Mouse (Mus musculus) limb, embryonic 13.5 days (tissue): ENCODE results near the gene Grik4. TPM values are rescaled to one million over a fixed set of nuclear protein-coding genes. Genes with fewer than 3 reads are reported as not detected.

Source experiments
- ATAC-seq: fragments of 200-750 bp; cut with Nextera tagmentation; 2 replicates; pipeline ENCODE4 v1.8.0; 2017; ENCODE audit warnings: low read depth, moderate number of reproducible peaks, moderate TSS enrichment; ENCODE audit not compliant: low FRiP score
- H3K27ac ChIP-seq: fragments of 300-500 bp; sonication (generic); 2 replicates; pipeline ENCODE4 v1.5.1; 2015; ENCODE audit warnings: inconsistent platforms, mild to moderate bottlenecking, moderate library complexity
- H3K27me3 ChIP-seq: fragments of 300-500 bp; sonication (generic); 2 replicates; pipeline ENCODE4 v1.6.1; 2015; ENCODE audit warnings: mild to moderate bottlenecking, inconsistent platforms
- H3K36me3 ChIP-seq: fragments of 300-500 bp; sonication (generic); 2 replicates; pipeline ENCODE4 v1.6.1; 2015; ENCODE audit warnings: inconsistent platforms, mild to moderate bottlenecking, moderate library complexity
- H3K4me1 ChIP-seq: fragments of 300-500 bp; sonication (generic); 2 replicates; pipeline ENCODE4 v1.6.1; 2015; ENCODE audit warnings: inconsistent platforms
- H3K4me2 ChIP-seq: fragments of 300-500 bp; sonication (generic); replicated peaks from 2 replicates; pipeline ENCODE4 v1.6.1; 2015; ENCODE audit warnings: inconsistent platforms, mild to moderate bottlenecking, moderate library complexity
- H3K4me3 ChIP-seq: fragments of 300-500 bp; sonication (generic); 2 replicates; pipeline ENCODE4 v1.5.1; 2015; ENCODE audit warnings: moderate library complexity, mild to moderate bottlenecking, inconsistent platforms
- H3K9ac ChIP-seq: fragments of 300-500 bp; sonication (generic); 2 replicates; pipeline ENCODE4 v1.6.1; 2015; ENCODE audit warnings: mild to moderate bottlenecking, inconsistent platforms
- H3K9me3 ChIP-seq: fragments of 300-500 bp; sonication (generic); 2 replicates; pipeline ENCODE4 v1.6.1; 2016; ENCODE audit warnings: inconsistent platforms
- WGBS: fragments of 180-500 bp; shearing (Covaris S2); methylation state at CpG from one replicate; pipeline ENCODE4 v1.1.7; 2015; 5-methylcytosine and 5-hydroxymethylcytosine counted together
- polyA plus RNA-seq: library from polyadenylated mRNA; unstranded; fragments of >200 nt; fragmentation: Nextera tagmentation; extraction: Ambion mirVana; gene quantifications from 2 replicates; pipeline ENCODE4 v1.2.1, GENCODE M21; 2015

Grik4 gene
- polyA plus RNA-seq, 1 experiment from 2014 or later, result 2.7 TPM

DNA sequence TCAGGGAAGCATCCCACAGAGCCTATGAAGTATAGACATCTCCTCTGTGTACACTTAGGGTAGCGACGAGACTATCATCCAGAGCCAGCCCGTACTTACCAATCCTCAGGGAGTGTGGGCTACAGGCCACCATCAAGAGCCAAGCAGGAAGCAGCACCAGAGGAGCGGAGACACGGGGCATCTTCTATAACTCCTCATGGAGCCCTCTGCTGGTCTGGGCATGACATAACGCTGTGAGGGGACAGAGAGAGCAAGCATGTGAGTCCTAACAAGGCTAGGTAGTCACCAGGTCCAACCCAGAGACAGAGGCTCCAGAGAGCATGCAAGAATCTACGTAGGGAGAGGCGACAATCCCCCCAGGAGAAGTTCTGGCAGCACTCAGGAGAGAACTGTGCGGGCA is 135.9 kb downstream of the Grik4 start:
- no peak overlapping the region for H3K4me2 ChIP-seq
- H3K9me3 ChIP-seq, result no peaks in the 10 kb centered on the region
- no peaks in the 10 kb centered on the region for H3K27me3 ChIP-seq
- no peak overlapping the region for H3K9ac ChIP-seq
- WGBS, result 73% methylated on average over 9 of the region's 9 CpGs
- H3K4me1 ChIP-seq, result no peaks in the 10 kb centered on the region
- ATAC-seq, result no peak
- H3K27ac ChIP-seq, result no peak overlapping the region
- H3K36me3 ChIP-seq, result no peaks in the 10 kb centered on the region
- H3K4me3 ChIP-seq, result no peak overlapping the region

DNA sequence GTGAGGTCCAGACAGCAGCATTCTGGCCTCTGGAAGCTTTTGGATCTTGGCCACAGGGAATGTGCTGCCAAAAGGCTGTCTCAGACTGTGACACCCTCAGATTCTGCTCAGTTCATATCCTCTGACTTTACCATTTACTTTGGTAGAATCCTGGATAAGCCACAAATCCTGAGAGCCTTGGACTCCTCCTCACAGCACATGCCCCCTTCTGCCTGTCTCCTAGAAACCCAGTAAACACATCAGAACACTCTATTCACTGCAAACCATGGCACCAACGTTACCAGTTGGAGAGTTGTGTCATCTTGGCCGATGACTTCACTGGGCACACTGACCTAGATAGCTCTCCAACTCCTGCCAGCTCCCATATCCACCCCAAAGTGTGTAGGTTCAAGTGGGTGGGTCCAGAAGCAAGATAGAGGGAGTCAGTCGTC is 141.2 kb downstream of the Grik4 start:
- Histone ChIP-seq H3K4me1 (peaks cover 18% of the 10 kb centered on the region), H3K4me2 (no peak overlapping the region), H3K36me3 (no peaks in the 10 kb centered on the region), H3K4me3 (no peak overlapping the region), H3K27me3 (peaks cover 3% of the 10 kb centered on the region; the same call in 1 of the 2 replicates), H3K9ac (no peak overlapping the region), H3K9me3 (no peaks in the 10 kb centered on the region), H3K27ac (no peak overlapping the region)
- WGBS, result 78% methylated on average over 3 of the region's 3 CpGs
- ATAC-seq, result no peak

DNA sequence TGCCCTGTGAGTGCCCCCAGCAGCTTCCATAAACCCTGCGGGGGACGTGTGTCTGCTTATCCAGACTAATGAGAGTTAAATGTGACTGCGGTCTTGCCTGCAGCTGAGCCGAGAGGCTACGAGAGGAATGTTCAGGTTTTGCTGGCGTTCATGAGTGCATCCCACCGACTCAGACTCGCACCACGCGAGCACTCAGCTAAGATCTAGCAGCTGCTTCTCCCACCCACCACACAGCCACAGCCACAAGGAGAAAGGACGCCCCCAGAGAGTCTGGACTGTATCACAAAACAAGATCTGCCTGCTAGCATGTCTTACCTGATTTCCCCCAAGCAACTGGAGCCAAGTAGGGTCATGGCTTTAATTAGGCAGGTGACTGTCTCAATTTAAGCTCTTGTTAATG is 142.4 kb downstream of the Grik4 start:
- Histone ChIP-seq H3K9me3 (no peaks in the 10 kb centered on the region), H3K4me2 (no peak overlapping the region), H3K36me3 (no peaks in the 10 kb centered on the region), H3K27ac (no peak overlapping the region), H3K4me1 (peaks cover 21% of the 10 kb centered on the region), H3K4me3 (no peak overlapping the region), H3K27me3 (peaks cover 3% of the 10 kb centered on the region; the same call in 1 of the 2 replicates), H3K9ac (no peak overlapping the region)
- WGBS, result 47% methylated on average over 11 of the region's 11 CpGs
- no peak for ATAC-seq

DNA sequence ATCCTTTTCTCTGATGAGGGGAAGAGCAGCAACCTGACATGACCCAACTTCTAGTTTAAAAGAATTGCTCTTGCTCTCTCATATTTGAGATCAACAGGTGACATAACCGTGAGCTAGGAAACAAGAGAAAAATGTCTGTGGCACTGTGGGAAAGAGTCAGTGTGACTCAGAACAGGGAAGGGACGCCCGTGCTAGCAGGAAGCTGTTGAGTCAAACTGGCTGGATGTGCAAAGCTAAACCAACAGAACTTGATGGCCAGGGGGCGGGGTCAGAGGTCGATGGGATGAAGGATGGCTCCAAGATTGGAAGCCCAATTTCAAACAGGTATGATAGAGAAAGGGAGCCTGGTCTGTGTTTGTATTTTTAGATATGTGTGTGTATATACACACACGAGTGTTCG is 144.2 kb downstream of the Grik4 start:
- no peak overlapping the region for H3K27ac ChIP-seq

DNA sequence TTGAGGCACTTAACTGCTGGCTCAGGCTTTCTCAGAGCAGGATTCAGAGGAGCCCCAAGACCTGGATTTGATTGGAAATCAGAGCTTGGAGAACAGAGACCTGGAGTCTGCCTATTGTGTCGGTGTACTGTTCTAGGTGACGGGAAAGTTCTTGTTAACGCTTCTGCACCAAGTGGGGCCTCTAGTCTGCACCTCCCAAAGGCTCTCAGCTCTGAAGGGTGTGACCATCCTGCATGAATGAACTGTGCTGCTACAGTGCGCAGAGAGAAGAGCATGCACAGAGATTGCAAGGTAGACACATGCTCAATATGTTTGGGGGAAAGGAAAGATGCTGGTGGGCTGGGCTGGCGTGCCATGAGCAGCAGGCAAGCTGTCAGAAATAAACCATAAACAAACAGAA is 144.6 kb downstream of the Grik4 start:
- H3K36me3 ChIP-seq, result no peaks in the 10 kb centered on the region
- WGBS, result 80% methylated on average over 5 of the region's 5 CpGs
- no peak for ATAC-seq
- H3K4me2 ChIP-seq, result no peak overlapping the region
- peaks cover 3% of the 10 kb centered on the region; the same call in 1 of the 2 replicates for H3K27me3 ChIP-seq
- H3K4me1 ChIP-seq, result peaks cover 27% of the 10 kb centered on the region
- H3K27ac ChIP-seq, result no peak overlapping the region
- H3K9me3 ChIP-seq, result no peaks in the 10 kb centered on the region
- no peak overlapping the region for H3K9ac ChIP-seq
- no peak overlapping the region for H3K4me3 ChIP-seq

More for the DNA sequence above, 144.2 kb downstream of the Grik4 start:
- Histone ChIP-seq H3K36me3 (no peaks in the 10 kb centered on the region), H3K4me3 (no peak overlapping the region), H3K9me3 (no peaks in the 10 kb centered on the region), H3K4me2 (no peak overlapping the region), H3K9ac (no peak overlapping the region), H3K27me3 (peaks cover 3% of the 10 kb centered on the region; the same call in 1 of the 2 replicates), H3K4me1 (peaks cover 27% of the 10 kb centered on the region)
- WGBS, result 87% methylated on average over 7 of the region's 7 CpGs
- no peak for ATAC-seq

DNA sequence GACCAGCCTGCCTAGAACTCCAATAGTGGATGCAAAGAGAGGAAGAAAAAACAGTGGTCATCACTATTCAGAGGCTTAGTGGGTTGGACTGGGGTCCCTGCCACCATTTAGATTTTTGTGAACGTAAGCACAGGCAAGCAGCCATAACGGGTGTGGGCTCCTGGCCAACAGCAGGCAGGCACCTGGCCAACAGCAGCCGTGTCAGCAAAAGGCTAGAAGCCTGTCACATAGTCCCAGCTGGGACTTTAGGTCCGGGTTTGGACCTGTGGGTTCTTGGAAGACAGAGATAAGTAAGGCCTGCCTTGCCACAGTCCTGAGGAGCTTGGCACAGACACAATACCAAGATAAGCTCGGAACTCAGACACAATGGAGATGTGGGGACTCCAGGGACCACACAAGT is 145.1 kb downstream of the Grik4 start:
- Histone ChIP-seq H3K9me3 (no peaks in the 10 kb centered on the region), H3K4me1 (peaks cover 27% of the 10 kb centered on the region), H3K27me3 (peaks cover 6% of the 10 kb centered on the region), H3K27ac (no peak overlapping the region), H3K36me3 (no peaks in the 10 kb centered on the region), H3K4me3 (no peak overlapping the region), H3K4me2 (no peak overlapping the region), H3K9ac (no peak overlapping the region)
- ATAC-seq, result no peak
- WGBS, result 39% methylated on average over 5 of the region's 5 CpGs

DNA sequence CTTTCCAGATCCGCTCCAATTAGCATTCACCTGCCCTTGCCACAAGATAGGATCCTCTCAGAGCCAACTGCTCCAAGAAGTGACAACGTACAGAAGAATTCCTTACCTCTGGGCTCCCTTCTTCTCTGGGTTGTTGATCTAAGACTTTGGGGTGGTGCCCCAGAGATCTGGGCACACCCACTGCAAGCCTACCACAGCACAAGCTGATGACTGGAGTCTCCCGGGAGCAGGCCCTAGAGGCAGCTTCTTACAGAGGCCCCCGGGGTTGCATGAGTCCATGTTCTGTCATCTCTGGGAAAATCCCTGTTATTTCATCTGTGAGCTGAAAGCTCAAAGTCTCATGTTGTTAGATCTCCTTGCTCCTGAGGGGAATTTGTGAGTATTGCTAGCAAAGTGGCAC is 146.0 kb downstream of the Grik4 start:
- no peak overlapping the region for H3K4me2 ChIP-seq
- no peak overlapping the region for H3K9ac ChIP-seq
- H3K36me3 ChIP-seq, result no peaks in the 10 kb centered on the region
- 80% methylated on average over 4 of the region's 4 CpGs for WGBS
- peaks cover 27% of the 10 kb centered on the region for H3K4me1 ChIP-seq
- H3K4me3 ChIP-seq, result no peak overlapping the region
- no peak overlapping the region for H3K27ac ChIP-seq
- H3K9me3 ChIP-seq, result no peaks in the 10 kb centered on the region
- ATAC-seq, result no peak
- H3K27me3 ChIP-seq, result peaks cover 10% of the 10 kb centered on the region

DNA sequence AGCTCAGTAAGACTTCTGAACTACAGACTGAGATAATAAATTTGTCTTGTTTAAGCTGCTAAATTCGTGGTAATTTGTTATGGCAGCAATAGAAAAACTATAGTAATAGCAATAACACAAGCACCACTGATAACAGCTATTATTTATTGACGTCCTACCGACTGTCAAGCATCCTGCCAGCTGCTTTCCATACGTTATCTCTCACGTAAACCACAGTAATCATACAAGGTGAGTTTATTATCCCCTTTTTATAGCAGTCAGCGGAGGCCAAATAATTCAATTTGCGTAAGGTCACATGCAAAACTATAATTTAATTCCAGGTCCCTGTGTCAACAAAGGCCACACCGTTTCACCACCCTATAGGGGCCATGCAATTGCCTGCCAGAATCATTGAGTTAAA is 147.0 kb downstream of the Grik4 start:
- no peaks in the 10 kb centered on the region for H3K36me3 ChIP-seq
- H3K4me2 ChIP-seq, result no peak overlapping the region
- peaks cover 19% of the 10 kb centered on the region for H3K27me3 ChIP-seq
- WGBS, result 60% methylated on average over 8 of the region's 8 CpGs
- H3K4me1 ChIP-seq, result peaks cover 27% of the 10 kb centered on the region
- no peak overlapping the region for H3K9ac ChIP-seq
- no peak for ATAC-seq
- no peak overlapping the region for H3K4me3 ChIP-seq
- H3K9me3 ChIP-seq, result no peaks in the 10 kb centered on the region
- H3K27ac ChIP-seq, result no peak overlapping the region

DNA sequence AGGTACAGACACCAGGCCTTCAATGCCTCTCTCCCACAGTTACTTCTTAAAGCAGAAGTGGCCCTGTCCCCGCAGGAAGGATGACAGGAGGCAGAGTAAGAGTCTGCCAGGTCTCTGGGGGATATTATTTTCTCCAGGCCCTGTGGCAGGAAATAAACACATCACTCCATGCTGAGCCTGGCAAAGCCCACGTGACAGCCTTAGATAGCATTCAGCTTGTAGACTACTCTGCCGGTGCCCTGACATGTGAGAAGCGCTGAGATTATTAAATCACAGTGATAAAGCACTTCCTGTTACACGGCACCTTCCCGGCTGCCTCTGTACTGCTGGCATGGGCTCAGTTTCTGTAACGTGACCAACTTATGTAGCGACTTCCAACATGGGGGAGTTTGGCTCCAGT is 148.4 kb downstream of the Grik4 start:
- ATAC-seq, result no peak
- Histone ChIP-seq H3K9ac (no peak overlapping the region), H3K27ac (no peak overlapping the region), H3K4me3 (no peak overlapping the region), H3K4me1 (peaks cover 23% of the 10 kb centered on the region), H3K9me3 (no peaks in the 10 kb centered on the region), H3K27me3 (peaks cover 20% of the 10 kb centered on the region), H3K36me3 (no peaks in the 10 kb centered on the region), H3K4me2 (no peak overlapping the region)
- 21% methylated on average over 8 of the region's 8 CpGs for WGBS

DNA sequence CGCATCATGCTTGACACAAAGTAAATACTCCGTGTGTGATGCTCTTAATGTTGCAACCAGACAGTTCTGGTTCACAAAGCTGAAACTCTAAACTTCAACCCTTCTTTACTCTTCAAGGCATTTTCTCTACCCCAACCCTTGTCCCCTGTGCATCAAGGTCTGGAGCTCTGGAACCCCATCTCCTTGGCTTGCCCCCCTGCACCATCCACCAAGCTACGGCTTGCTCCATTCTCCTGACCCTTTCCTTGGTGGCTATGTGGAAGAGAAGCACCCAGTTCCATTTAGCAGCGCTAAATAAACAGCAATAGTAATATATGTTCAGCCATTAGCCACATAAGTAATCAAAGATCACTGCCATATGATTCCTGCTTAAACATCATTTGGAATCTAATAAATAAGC is 150.3 kb downstream of the Grik4 start:
- no peak overlapping the region for H3K9ac ChIP-seq
- ATAC-seq, result no peak
- H3K4me1 ChIP-seq, result peaks cover 16% of the 10 kb centered on the region
- no peak overlapping the region for H3K27ac ChIP-seq
- H3K4me3 ChIP-seq, result no peak overlapping the region
- 84% methylated on average over 4 of the region's 4 CpGs for WGBS
- no peaks in the 10 kb centered on the region for H3K9me3 ChIP-seq
- H3K27me3 ChIP-seq, result peaks cover 30% of the 10 kb centered on the region
- H3K4me2 ChIP-seq, result no peak overlapping the region
- no peaks in the 10 kb centered on the region for H3K36me3 ChIP-seq

DNA sequence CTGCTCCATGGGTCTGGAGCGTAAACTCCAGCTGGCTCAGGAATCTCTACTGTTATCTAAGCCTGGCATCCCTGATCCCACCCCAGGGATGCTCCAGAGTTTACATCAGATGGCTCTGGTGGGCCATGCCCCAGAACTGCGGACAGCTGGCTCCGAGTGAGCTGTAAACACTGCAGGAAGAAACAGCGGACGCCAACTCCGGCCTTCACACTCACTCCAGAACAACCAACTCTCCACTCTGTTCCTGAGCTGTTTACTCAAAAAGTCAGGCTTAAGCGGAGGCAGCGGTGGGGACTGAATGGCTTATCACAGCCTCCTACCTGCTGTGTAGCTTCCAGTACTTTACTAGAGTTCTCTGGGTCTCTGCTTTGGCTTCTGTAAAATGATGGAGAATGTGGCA is 150.7 kb downstream of the Grik4 start:
- H3K27ac ChIP-seq, result no peak overlapping the region
- H3K4me2 ChIP-seq, result no peak overlapping the region
- no peaks in the 10 kb centered on the region for H3K36me3 ChIP-seq
- WGBS, result 65% methylated on average over 8 of the region's 8 CpGs
- peaks cover 11% of the 10 kb centered on the region for H3K4me1 ChIP-seq
- peaks cover 31% of the 10 kb centered on the region for H3K27me3 ChIP-seq
- H3K9ac ChIP-seq, result no peak overlapping the region
- ATAC-seq, result no peak
- H3K4me3 ChIP-seq, result no peak overlapping the region
- H3K9me3 ChIP-seq, result no peaks in the 10 kb centered on the region

DNA sequence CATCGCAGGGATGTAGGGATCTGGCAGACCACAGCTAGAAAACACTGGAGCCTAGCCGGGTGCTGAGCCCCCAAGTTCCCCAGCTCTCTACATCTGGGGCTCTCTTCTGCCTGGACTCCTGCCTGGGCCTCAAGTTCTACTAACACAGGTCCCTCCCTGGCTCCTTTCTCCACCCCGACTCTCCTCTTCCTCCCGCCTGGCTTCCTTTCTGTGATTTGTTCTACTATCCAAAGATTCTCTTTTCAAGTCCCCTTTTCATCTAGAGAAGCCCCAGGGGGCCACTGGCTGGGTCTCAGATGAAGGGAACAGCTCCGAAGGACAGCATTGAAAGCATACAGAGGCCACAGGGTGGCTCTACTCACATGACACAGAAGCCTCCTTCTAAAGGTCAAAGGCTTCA is 151.9 kb downstream of the Grik4 start:
- Histone ChIP-seq H3K9ac (no peak overlapping the region), H3K4me3 (no peak overlapping the region), H3K27ac (no peak overlapping the region), H3K4me2 (no peak overlapping the region), H3K4me1 (peaks cover 6% of the 10 kb centered on the region), H3K9me3 (no peaks in the 10 kb centered on the region), H3K27me3 (peaks cover 31% of the 10 kb centered on the region), H3K36me3 (no peaks in the 10 kb centered on the region)
- 61% methylated on average over 5 of the region's 5 CpGs for WGBS
- ATAC-seq, result no peak

DNA sequence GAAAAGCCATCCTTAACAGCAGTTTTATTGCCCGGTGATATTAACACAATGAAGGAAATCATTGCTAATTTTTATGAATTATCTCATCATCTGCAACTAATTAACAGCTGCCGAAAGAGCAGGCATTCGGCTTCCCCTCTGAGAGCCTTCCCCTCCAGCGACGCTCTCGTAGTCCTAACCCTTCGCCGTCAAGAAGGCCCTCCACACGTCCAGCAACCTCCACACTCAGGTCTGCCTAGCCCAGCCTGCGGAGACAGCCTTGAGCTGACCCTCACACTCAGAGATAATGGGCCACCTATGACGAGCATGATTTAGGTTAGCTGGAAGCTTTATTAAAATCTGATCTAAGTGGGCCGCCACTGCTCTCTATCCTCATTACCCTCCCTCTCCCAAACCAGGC is 152.5 kb downstream of the Grik4 start:
- H3K4me1 ChIP-seq, result peaks cover 6% of the 10 kb centered on the region
- H3K4me2 ChIP-seq, result no peak overlapping the region
- no peaks in the 10 kb centered on the region for H3K36me3 ChIP-seq
- no peak overlapping the region for H3K9ac ChIP-seq
- 40% methylated on average over 12 of the region's 12 CpGs for WGBS
- peaks cover 31% of the 10 kb centered on the region for H3K27me3 ChIP-seq
- no peaks in the 10 kb centered on the region for H3K9me3 ChIP-seq
- H3K27ac ChIP-seq, result no peak overlapping the region
- no peak overlapping the region for H3K4me3 ChIP-seq
- ATAC-seq, result no peak
